Mouse (Mus musculus): Measurements from ENCODE around the gene Mcee.

- TF ChIP-seq CTCF (IDR thresholded peaks at IDR 0.05; ENCODE audit: control insufficient read depth, insufficient read depth, low read length) (no peak), POLR2A (IDR thresholded peaks at IDR 0.05; ENCODE audit: borderline replicate concordance, control insufficient read depth, low read depth, low read length) (no peak)
Measured at GRCm38 (mm10) chr7:64369841-64370240, 22.6 kb upstream of the Mcee start.
